Mouse (Mus musculus) kidney, postnatal 0 days (tissue): ENCODE measurements at regions not wholly inside any gene's neighbourhood (a gene's known extent, or its start where the extent isn't known, plus 50 kb on each side); places are given as distances from the start of the nearest gene placed in this dataset.

Experiments used
- ATAC-seq: fragments of 200-750 bp; cut with Nextera tagmentation; replicated peaks from 2 replicates; pipeline ENCODE4 v1.8.0; 2017; ENCODE audit warnings: low read depth, moderate number of reproducible peaks, moderate TSS enrichment, moderate library complexity; ENCODE audit not compliant: low FRiP score
- DNase-seq: peaks from one replicate; pipeline ENCODE4 v3.0.0-alpha.2; 2016; ENCODE audit warnings: low spot score
- H3K27ac ChIP-seq: fragments of 300-500 bp; sonication (generic); 2 replicates; pipeline ENCODE4 v1.5.1; 2014; ENCODE audit warnings: mild to moderate bottlenecking
- H3K27me3 ChIP-seq: fragments of 300-500 bp; sonication (generic); 2 replicates; pipeline ENCODE4 v1.6.1; 2014; ENCODE audit warnings: low read length, mixed read lengths; ENCODE audit not compliant: insufficient read depth
- H3K36me3 ChIP-seq: fragments of 300-500 bp; sonication (generic); 2 replicates; pipeline ENCODE4 v1.6.1; 2014; ENCODE audit warnings: low read length, mixed read lengths; ENCODE audit not compliant: insufficient read depth
- H3K4me1 ChIP-seq: fragments of 300-500 bp; sonication (generic); replicated peaks from 2 replicates; pipeline ENCODE4 v1.6.1; 2014; ENCODE audit warnings: antibody characterized with exemption, low read length, mixed read lengths; ENCODE audit not compliant: insufficient read depth
- H3K4me2 ChIP-seq: fragments of 300-500 bp; sonication (generic); 2 replicates; pipeline ENCODE4 v1.6.1; 2014; ENCODE audit warnings: mild to moderate bottlenecking, low read length, moderate library complexity, mixed read lengths
- H3K4me3 ChIP-seq: fragments of 300-500 bp; sonication (generic); replicated peaks from 2 replicates; pipeline ENCODE4 v1.5.1; 2014; ENCODE audit warnings: low read depth, low read length
- H3K9ac ChIP-seq: fragments of 300-500 bp; sonication (generic); 2 replicates; pipeline ENCODE4 v1.6.1; 2014; ENCODE audit warnings: low read depth, low read length
- H3K9me3 ChIP-seq: fragments of 300-500 bp; sonication (generic); replicated peaks from 2 replicates; pipeline ENCODE4 v1.6.1; 2016; ENCODE audit warnings: low read length, inconsistent platforms, mixed read lengths
- CTCF ChIP-seq: IDR thresholded peaks from 2 replicates; pipeline ENCODE4 v1.5.1; 2016; ENCODE audit warnings: antibody characterized with exemption, low read depth, mild to moderate bottlenecking, moderate library complexity
- WGBS: fragments of 180-500 bp; shearing (Covaris S2); extraction: QIAGEN DNeasy Blood & Tissue Kit; methylation state at CpG from one replicate; pipeline ENCODE4 v1.1.7; 2014; 5-methylcytosine and 5-hydroxymethylcytosine counted together

DNA sequence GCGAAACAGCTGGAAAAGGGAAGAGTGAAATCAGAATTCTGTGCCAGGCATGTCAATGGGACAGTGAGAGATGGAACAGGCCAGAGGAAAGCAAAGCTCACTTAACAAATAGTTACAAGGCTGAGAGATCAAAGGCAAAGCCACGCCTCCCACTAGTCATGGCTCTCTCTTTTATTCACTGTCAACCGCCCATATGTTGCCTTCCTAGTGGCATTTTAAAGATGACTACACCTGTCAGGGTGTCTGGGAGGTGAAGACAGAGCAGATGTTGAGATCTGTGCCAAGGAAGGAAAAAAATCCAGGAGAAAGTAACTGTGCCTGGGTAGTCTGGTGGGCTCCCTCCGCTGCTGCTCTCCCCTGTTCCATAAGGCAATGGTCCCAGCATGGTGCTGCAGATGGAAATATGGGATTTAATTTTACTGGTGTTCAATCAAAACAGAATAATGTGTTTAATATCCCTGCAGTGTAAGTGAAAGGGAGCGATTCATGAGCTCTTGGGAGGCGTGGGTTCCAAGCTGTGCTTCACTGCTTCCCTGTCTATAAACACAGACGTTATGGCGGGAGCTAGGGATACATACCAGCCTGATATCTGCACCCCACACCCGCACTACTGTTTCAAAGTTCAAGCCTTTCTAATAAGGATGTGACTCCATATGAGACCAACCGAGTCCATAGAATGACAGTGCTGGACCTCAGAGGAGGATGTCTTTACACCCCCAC lies 620.0 kb upstream of the Camk1g start:
- no peaks in the 10 kb centered on the region for H3K4me1 ChIP-seq
- TF ChIP-seq CTCF: no peak
- H3K9ac ChIP-seq: no peak overlapping the region
- 37% methylated on average over 10 of the region's 10 CpGs for WGBS
- no peak overlapping the region for H3K4me3 ChIP-seq
- H3K27me3 ChIP-seq: no peaks in the 10 kb centered on the region
- H3K4me2 ChIP-seq: no peak overlapping the region
- no peaks in the 10 kb centered on the region for H3K36me3 ChIP-seq
- ATAC-seq (no peak), DNase-seq (peak; percentile 43)
- no peaks in the 10 kb centered on the region for H3K9me3 ChIP-seq
- H3K27ac ChIP-seq: no peak overlapping the region

DNA sequence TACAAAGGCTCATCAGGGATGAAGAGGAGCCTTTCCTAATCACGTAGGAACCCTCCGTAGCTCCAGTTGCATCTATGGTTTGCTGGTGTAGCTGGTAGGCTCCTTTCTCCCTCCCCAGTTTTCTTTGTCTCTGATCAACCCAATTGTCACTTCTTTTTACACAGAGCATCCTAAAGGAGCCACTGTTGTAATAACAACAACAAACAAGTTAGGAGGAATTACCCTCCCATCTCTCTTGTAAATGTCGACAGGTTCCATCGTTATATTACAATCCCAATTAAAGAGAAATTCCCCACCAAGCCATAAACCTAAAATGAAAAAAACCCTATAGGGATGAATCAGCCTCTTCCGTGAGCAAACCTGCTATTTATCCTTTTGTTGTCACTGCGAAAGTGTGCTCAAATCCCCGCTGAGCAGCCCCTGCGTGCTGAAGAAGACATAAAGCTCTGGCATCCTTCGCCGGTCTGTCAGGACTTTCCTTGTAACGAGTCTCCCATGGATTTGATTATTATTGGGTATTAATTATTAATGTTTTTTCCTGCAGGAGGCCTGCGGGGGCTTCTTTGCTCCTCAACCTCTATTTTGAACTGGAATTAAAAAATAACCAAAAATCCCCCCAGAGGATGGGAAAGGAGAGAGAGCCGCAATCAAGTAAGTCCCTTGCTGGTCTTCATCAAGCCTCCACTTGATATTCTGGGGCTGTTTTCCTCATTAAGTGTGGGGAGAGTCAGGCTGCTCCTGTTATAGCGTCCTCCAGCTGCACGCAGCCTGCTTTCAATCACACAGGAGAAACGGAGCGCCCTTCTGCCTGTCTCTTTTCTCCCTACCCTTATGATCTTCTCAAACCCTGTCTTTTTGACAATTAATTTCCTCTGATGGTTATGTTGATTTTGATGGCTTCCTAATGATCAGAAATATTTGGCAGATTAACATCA lies 619.1 kb upstream of the Camk1g start:
- Histone ChIP-seq H3K36me3 (no peaks in the 10 kb centered on the region), H3K4me3 (no peak overlapping the region), H3K27ac (no peak overlapping the region), H3K9ac (no peak overlapping the region), H3K9me3 (no peaks in the 10 kb centered on the region), H3K4me2 (no peak overlapping the region; the same call in 1 of the 2 replicates), H3K4me1 (no peaks in the 10 kb centered on the region), H3K27me3 (no peaks in the 10 kb centered on the region)
- DNase-seq (peak; percentile 34), ATAC-seq (no peak)
- WGBS: 17% methylated on average over 17 of the region's 17 CpGs
- no peak for TF ChIP-seq CTCF

DNA sequence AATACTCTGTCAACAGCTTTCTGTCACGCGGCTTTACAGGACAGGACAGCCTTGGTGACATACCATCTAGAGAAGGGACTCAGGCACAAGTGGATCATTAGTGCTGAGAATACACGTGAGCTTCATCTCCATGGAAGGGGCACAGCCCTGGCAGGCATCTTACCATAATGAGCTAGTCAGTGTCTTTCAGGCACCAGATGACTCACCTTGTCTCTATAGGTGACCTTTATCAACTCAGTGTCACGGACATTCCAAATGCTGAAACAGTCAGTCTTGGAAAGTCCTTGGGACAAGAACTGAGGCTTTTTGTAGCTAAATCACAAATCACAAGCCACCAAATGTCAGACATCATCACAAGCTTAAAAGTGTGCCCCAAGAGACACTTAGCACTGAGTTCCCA lies 610.5 kb upstream of the Camk1g start:
- Histone ChIP-seq H3K36me3 (no peaks in the 10 kb centered on the region), H3K9ac (no peak overlapping the region), H3K27ac (no peak overlapping the region), H3K27me3 (no peaks in the 10 kb centered on the region), H3K4me3 (no peak overlapping the region), H3K9me3 (no peaks in the 10 kb centered on the region), H3K4me2 (no peak overlapping the region), H3K4me1 (no peaks in the 10 kb centered on the region)
- TF ChIP-seq CTCF: no peak
- no peak for DNase-seq
- WGBS: 79% methylated on average over 4 of the region's 4 CpGs
- no peak for ATAC-seq

DNA sequence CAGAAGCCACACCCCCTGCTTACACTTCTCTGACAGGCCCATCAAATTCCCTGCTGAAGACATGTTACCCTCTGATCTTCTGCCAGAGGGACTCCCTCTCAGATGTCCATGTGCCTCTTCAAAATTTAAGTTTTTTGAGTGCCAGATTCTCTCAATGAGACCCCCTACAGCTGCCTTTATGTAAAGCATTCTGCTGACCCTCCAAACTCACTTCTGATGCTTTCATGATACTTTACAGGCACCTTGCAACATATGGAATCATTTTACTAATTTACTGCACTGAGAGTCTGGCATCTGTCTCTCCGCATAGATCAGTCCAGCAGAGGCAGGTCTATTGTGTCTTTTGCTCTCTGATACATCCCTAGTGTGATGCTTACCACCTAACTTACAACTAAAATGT lies 601.4 kb upstream of the Camk1g start:
- H3K9ac ChIP-seq: no peak overlapping the region
- no peaks in the 10 kb centered on the region for H3K4me1 ChIP-seq
- H3K36me3 ChIP-seq: no peaks in the 10 kb centered on the region
- DNase-seq (no peak), ATAC-seq (no peak)
- no peak overlapping the region for H3K4me3 ChIP-seq
- no peaks in the 10 kb centered on the region for H3K9me3 ChIP-seq
- 72% methylated on average over 1 of the region's 1 CpGs for WGBS
- H3K4me2 ChIP-seq: no peak overlapping the region
- no peak overlapping the region for H3K27ac ChIP-seq
- no peaks in the 10 kb centered on the region for H3K27me3 ChIP-seq
- TF ChIP-seq CTCF: no peak

DNA sequence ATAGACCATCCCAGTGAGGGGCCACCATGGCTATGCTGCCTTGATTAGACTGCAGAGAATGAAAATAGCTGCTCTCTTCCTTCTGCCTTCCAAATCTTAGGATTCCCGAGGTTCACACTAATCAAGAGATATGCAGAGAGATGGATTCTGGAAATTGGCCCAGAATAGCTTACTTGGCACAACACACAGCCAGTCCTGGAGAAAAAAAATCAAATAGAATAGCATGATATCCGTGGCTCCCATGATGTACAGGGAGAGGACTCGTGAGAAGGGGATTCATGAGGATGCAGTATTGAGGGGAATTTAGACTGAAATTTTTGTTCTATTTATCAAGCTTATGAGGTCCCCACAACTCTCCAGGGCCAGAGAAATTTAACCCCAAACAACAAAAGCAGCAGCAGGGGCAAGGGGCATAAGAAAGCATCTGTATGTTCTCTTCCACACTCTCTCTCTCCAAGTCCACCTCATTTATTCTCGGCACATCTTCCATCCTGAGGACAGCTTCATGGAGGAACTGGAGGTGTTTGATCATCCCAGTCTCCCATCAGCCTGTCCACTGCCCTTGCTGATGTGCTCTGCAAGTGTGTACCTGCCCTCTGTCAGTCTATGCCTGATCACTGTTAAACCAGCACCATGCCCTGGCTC lies 599.3 kb upstream of the Camk1g start:
- H3K9ac ChIP-seq: no peak overlapping the region
- H3K27me3 ChIP-seq: no peaks in the 10 kb centered on the region
- 72% methylated on average over 4 of the region's 4 CpGs for WGBS
- no peaks in the 10 kb centered on the region for H3K36me3 ChIP-seq
- H3K4me2 ChIP-seq: no peak overlapping the region
- H3K4me1 ChIP-seq: no peaks in the 10 kb centered on the region
- H3K27ac ChIP-seq: no peak overlapping the region
- ATAC-seq (no peak), DNase-seq (no peak)
- H3K4me3 ChIP-seq: no peak overlapping the region
- TF ChIP-seq CTCF: no peak
- H3K9me3 ChIP-seq: no peaks in the 10 kb centered on the region
